Mouse (Mus musculus): ENCODE results near the gene Polk. TPM values are rescaled to one million over a fixed set of nuclear protein-coding genes. Genes with fewer than 3 reads are reported as not detected.

Gene Polk
- polyA plus RNA-seq, 1 experiment from 2014 or later: 11.5 TPM

- Histone ChIP-seq H3K36me3 (ENCODE audit: control insufficient read depth, insufficient read depth, low read length) (no peaks in the 10 kb centered on the region; the same call in 1 of the 2 replicates), H3K4me1 (ENCODE audit: control insufficient read depth, insufficient read depth, low read length) (0 out of 2 replicates have a peak, but pooled peaks cover under 1% of the 10 kb centered on the region), H3K9ac (replicated peaks; ENCODE audit: low read depth, low read length) (no peak overlapping the region), H3K9me3 (ENCODE audit: control insufficient read depth, low read depth, low read length) (no peaks in the 10 kb centered on the region), H3K4me2 (replicated peaks; ENCODE audit: low read depth, low read length) (no peak overlapping the region), H3K4me3 (ENCODE audit: low read depth, low read length) (no peak overlapping the region), H3K27ac (ENCODE audit: low read length) (no peak overlapping the region), H3K27me3 (ENCODE audit: control insufficient read depth, insufficient read depth, low read length) (no peaks in the 10 kb centered on the region)
- 74% methylated on average over 6 of the region's 6 CpGs for WGBS
- ATAC-seq (ENCODE audit: insufficient number of reproducible peaks, insufficient read depth, low FRiP score, low read depth): no peak
Measured at GRCm38 (mm10) chr13:96506313-96506712, 36.1 kb downstream of the Polk start.

GRCm38 (mm10) chr13:96505661-96506060 lies 36.7 kb downstream of the Polk start:
- no peak overlapping the region for H3K4me3 ChIP-seq (ENCODE audit: low read depth, low read length)
- no peak overlapping the region for H3K9ac ChIP-seq (replicated peaks; ENCODE audit: low read depth, low read length)
- H3K27me3 ChIP-seq (ENCODE audit: control insufficient read depth, insufficient read depth, low read length): no peaks in the 10 kb centered on the region
- 71% methylated on average over 4 of the region's 4 CpGs for WGBS
- ATAC-seq (ENCODE audit: insufficient number of reproducible peaks, insufficient read depth, low FRiP score, low read depth): no peak
- H3K4me1 ChIP-seq (ENCODE audit: control insufficient read depth, insufficient read depth, low read length): no peaks in the 10 kb centered on the region
- H3K27ac ChIP-seq (ENCODE audit: low read length): no peak overlapping the region
- no peak overlapping the region for H3K4me2 ChIP-seq (replicated peaks; ENCODE audit: low read depth, low read length)
- no peaks in the 10 kb centered on the region for H3K9me3 ChIP-seq (ENCODE audit: control insufficient read depth, low read depth, low read length)
- H3K36me3 ChIP-seq (ENCODE audit: control insufficient read depth, insufficient read depth, low read length): no peaks in the 10 kb centered on the region; the same call in 1 of the 2 replicates

- no peak for ATAC-seq (ENCODE audit: insufficient number of reproducible peaks, insufficient read depth, low FRiP score, low read depth)
Measured at GRCm38 (mm10) chr13:96499891-96500290, 42.5 kb downstream of the Polk start.

GRCm38 (mm10) chr13:96496630-96497029 lies 45.7 kb downstream of the Polk start:
- Histone ChIP-seq H3K36me3 (ENCODE audit: control insufficient read depth, insufficient read depth, low read length) (no peaks in the 10 kb centered on the region), H3K4me2 (replicated peaks; ENCODE audit: low read depth, low read length) (no peak overlapping the region), H3K9ac (replicated peaks; ENCODE audit: low read depth, low read length) (no peak overlapping the region), H3K4me1 (ENCODE audit: control insufficient read depth, insufficient read depth, low read length) (no peaks in the 10 kb centered on the region), H3K27ac (ENCODE audit: low read length) (no peak overlapping the region), H3K4me3 (ENCODE audit: low read depth, low read length) (no peak overlapping the region), H3K27me3 (ENCODE audit: control insufficient read depth, insufficient read depth, low read length) (no peaks in the 10 kb centered on the region), H3K9me3 (ENCODE audit: control insufficient read depth, low read depth, low read length) (no peaks in the 10 kb centered on the region)
- ATAC-seq (ENCODE audit: insufficient number of reproducible peaks, insufficient read depth, low FRiP score, low read depth): no peak
- WGBS: 84% methylated on average over 8 of the region's 8 CpGs

More at GRCm38 (mm10) chr13:96499891-96500290, 42.5 kb downstream of the Polk start:
- Histone ChIP-seq H3K27ac (ENCODE audit: low read length) (no peak overlapping the region), H3K4me1 (ENCODE audit: control insufficient read depth, insufficient read depth, low read length) (no peaks in the 10 kb centered on the region), H3K9me3 (ENCODE audit: control insufficient read depth, low read depth, low read length) (no peaks in the 10 kb centered on the region), H3K4me2 (replicated peaks; ENCODE audit: low read depth, low read length) (no peak overlapping the region), H3K27me3 (ENCODE audit: control insufficient read depth, insufficient read depth, low read length) (no peaks in the 10 kb centered on the region), H3K36me3 (ENCODE audit: control insufficient read depth, insufficient read depth, low read length) (no peaks in the 10 kb centered on the region), H3K9ac (replicated peaks; ENCODE audit: low read depth, low read length) (no peak overlapping the region), H3K4me3 (ENCODE audit: low read depth, low read length) (no peak overlapping the region)
- WGBS: 87% methylated on average over 2 of the region's 2 CpGs

GRCm38 (mm10) chr13:96490433-96490832 lies 51.9 kb downstream of the Polk start, which contains the start of gene Gm17622:
Gm17622 (plus strand) TSS chr13:96490733.
- ATAC-seq (ENCODE audit: insufficient number of reproducible peaks, insufficient read depth, low FRiP score, low read depth): no peak
- H3K4me3 ChIP-seq (ENCODE audit: low read depth, low read length): no peak within 1 kb of the TSS
- peaks cover 6% of the 10 kb centered on the region; the same call in 1 of the 2 replicates for H3K36me3 ChIP-seq (ENCODE audit: control insufficient read depth, insufficient read depth, low read length)
- no peaks in the 10 kb centered on the region; the same call in 1 of the 2 replicates for H3K9me3 ChIP-seq (ENCODE audit: control insufficient read depth, low read depth, low read length)
- no peak within 1 kb of the TSS for H3K4me2 ChIP-seq (replicated peaks; ENCODE audit: low read depth, low read length)
- no peak within 1 kb of the TSS for H3K27ac ChIP-seq (ENCODE audit: low read length)
- no peaks in the 10 kb centered on the region for H3K27me3 ChIP-seq (ENCODE audit: control insufficient read depth, insufficient read depth, low read length)
- no peak within 1 kb of the TSS for H3K9ac ChIP-seq (replicated peaks; ENCODE audit: low read depth, low read length)
- H3K4me1 ChIP-seq (ENCODE audit: control insufficient read depth, insufficient read depth, low read length): no peaks in the 10 kb centered on the region
- WGBS: 94% methylated on average over 3 of the region's 3 CpGs

- H3K9me3 ChIP-seq (ENCODE audit: control insufficient read depth, low read depth, low read length): no peaks in the 10 kb centered on the region; the same call in 1 of the 2 replicates
- H3K9ac ChIP-seq (replicated peaks; ENCODE audit: low read depth, low read length): no peak overlapping the region
- 97% methylated on average over 6 of the region's 6 CpGs for WGBS
- H3K4me3 ChIP-seq (ENCODE audit: low read depth, low read length): no peak overlapping the region
- H3K27ac ChIP-seq (ENCODE audit: low read length): no peak overlapping the region
- no peaks in the 10 kb centered on the region for H3K27me3 ChIP-seq (ENCODE audit: control insufficient read depth, insufficient read depth, low read length)
- H3K4me1 ChIP-seq (ENCODE audit: control insufficient read depth, insufficient read depth, low read length): no peaks in the 10 kb centered on the region
- no peak for ATAC-seq (ENCODE audit: insufficient number of reproducible peaks, insufficient read depth, low FRiP score, low read depth)
- H3K4me2 ChIP-seq (replicated peaks; ENCODE audit: low read depth, low read length): no peak overlapping the region
- peaks cover 6% of the 10 kb centered on the region; the same call in 1 of the 2 replicates for H3K36me3 ChIP-seq (ENCODE audit: control insufficient read depth, insufficient read depth, low read length)
Measured at GRCm38 (mm10) chr13:96487968-96488367, 54.4 kb downstream of the Polk start.

- Histone ChIP-seq H3K4me2 (replicated peaks; ENCODE audit: low read depth, low read length) (no peak overlapping the region), H3K4me1 (ENCODE audit: control insufficient read depth, insufficient read depth, low read length) (no peaks in the 10 kb centered on the region), H3K27ac (ENCODE audit: low read length) (no peak overlapping the region), H3K4me3 (ENCODE audit: low read depth, low read length) (no peak overlapping the region), H3K36me3 (ENCODE audit: control insufficient read depth, insufficient read depth, low read length) (peaks cover 6% of the 10 kb centered on the region; the same call in 1 of the 2 replicates), H3K9me3 (ENCODE audit: control insufficient read depth, low read depth, low read length) (no peaks in the 10 kb centered on the region; the same call in 1 of the 2 replicates), H3K9ac (replicated peaks; ENCODE audit: low read depth, low read length) (no peak overlapping the region), H3K27me3 (ENCODE audit: control insufficient read depth, insufficient read depth, low read length) (no peaks in the 10 kb centered on the region)
- 89% methylated on average over 6 of the region's 6 CpGs for WGBS
- ATAC-seq (ENCODE audit: insufficient number of reproducible peaks, insufficient read depth, low FRiP score, low read depth): no peak
Measured at GRCm38 (mm10) chr13:96487230-96487629, 55.1 kb downstream of the Polk start.

- Histone ChIP-seq H3K4me1 (ENCODE audit: control insufficient read depth, insufficient read depth, low read length) (no peaks in the 10 kb centered on the region), H3K27me3 (ENCODE audit: control insufficient read depth, insufficient read depth, low read length) (no peaks in the 10 kb centered on the region), H3K27ac (ENCODE audit: low read length) (no peak overlapping the region), H3K36me3 (ENCODE audit: control insufficient read depth, insufficient read depth, low read length) (no peaks in the 10 kb centered on the region), H3K4me3 (ENCODE audit: low read depth, low read length) (no peak overlapping the region), H3K4me2 (replicated peaks; ENCODE audit: low read depth, low read length) (no peak overlapping the region), H3K9ac (replicated peaks; ENCODE audit: low read depth, low read length) (no peak overlapping the region), H3K9me3 (ENCODE audit: control insufficient read depth, low read depth, low read length) (no peaks in the 10 kb centered on the region)
- no peak for ATAC-seq (ENCODE audit: insufficient number of reproducible peaks, insufficient read depth, low FRiP score, low read depth)
- WGBS: 94% methylated on average over 1 of the region's 1 CpGs
Measured at GRCm38 (mm10) chr13:96478991-96479390, 63.4 kb downstream of the Polk start.

- no peak overlapping the region for H3K4me3 ChIP-seq (ENCODE audit: low read depth, low read length)
- H3K9ac ChIP-seq (replicated peaks; ENCODE audit: low read depth, low read length): no peak overlapping the region
- H3K4me2 ChIP-seq (replicated peaks; ENCODE audit: low read depth, low read length): no peak overlapping the region
- no peaks in the 10 kb centered on the region for H3K9me3 ChIP-seq (ENCODE audit: control insufficient read depth, low read depth, low read length)
- H3K4me1 ChIP-seq (ENCODE audit: control insufficient read depth, insufficient read depth, low read length): no peaks in the 10 kb centered on the region
- no peak for ATAC-seq (ENCODE audit: insufficient number of reproducible peaks, insufficient read depth, low FRiP score, low read depth)
- no peak overlapping the region for H3K27ac ChIP-seq (ENCODE audit: low read length)
- 83% methylated on average over 4 of the region's 4 CpGs for WGBS
- H3K27me3 ChIP-seq (ENCODE audit: control insufficient read depth, insufficient read depth, low read length): no peaks in the 10 kb centered on the region
- H3K36me3 ChIP-seq (ENCODE audit: control insufficient read depth, insufficient read depth, low read length): no peaks in the 10 kb centered on the region
Measured at GRCm38 (mm10) chr13:96477226-96477625, 65.2 kb downstream of the Polk start.
